Mouse (Mus musculus): Measurements from ENCODE around the gene Fryl. TPM values are rescaled to one million over a fixed set of nuclear protein-coding genes. Genes with fewer than 3 reads are reported as not detected.

The Fryl gene
- total RNA-seq, 2 experiments from 2014 or later = 44.1 to 45.3 TPM

GRCm38 (mm10) chr5:73194083-73194570 lies 62.3 kb downstream of the Fryl start:
- peak in 1 of 2 experiments; percentile 37 for DNase-seq

GRCm38 (mm10) chr5:73193627-73194026 lies 62.8 kb downstream of the Fryl start:
- DNase-seq = no peak

GRCm38 (mm10) chr5:73192870-73193576 lies 63.4 kb downstream of the Fryl start:
- DNase-seq = no peak

- DNase-seq = no peak
Observed at GRCm38 (mm10) chr5:73191765-73192164, 64.7 kb downstream of the Fryl start.

GRCm38 (mm10) chr5:73190164-73190563 lies 66.3 kb downstream of the Fryl start:
- no peak for DNase-seq

GRCm38 (mm10) chr5:73189443-73190160 lies 66.8 kb downstream of the Fryl start:
- no peak for DNase-seq

- DNase-seq = no peak
Observed at GRCm38 (mm10) chr5:73188576-73188975, 67.8 kb downstream of the Fryl start.

GRCm38 (mm10) chr5:73188164-73188563 lies 68.3 kb downstream of the Fryl start:
- no peak for DNase-seq

- peak in 1 of 2 experiments; percentile 27 for DNase-seq
Observed at GRCm38 (mm10) chr5:73186912-73187311, 69.5 kb downstream of the Fryl start.

- no peak for DNase-seq
Observed at GRCm38 (mm10) chr5:73185424-73185823, 71.0 kb downstream of the Fryl start.

GRCm38 (mm10) chr5:73182701-73183447 lies 73.5 kb downstream of the Fryl start:
- no peak for DNase-seq

- no peak for DNase-seq
Observed at GRCm38 (mm10) chr5:73182191-73182590, 74.2 kb downstream of the Fryl start.

GRCm38 (mm10) chr5:73176294-73176693 lies 80.1 kb downstream of the Fryl start:
- no peak for DNase-seq

- DNase-seq = no peak
Observed at GRCm38 (mm10) chr5:73175377-73176147, 80.9 kb downstream of the Fryl start.

- DNase-seq = no peak
Observed at GRCm38 (mm10) chr5:73171876-73172480, 84.4 kb downstream of the Fryl start.

- no peak for DNase-seq
Observed at GRCm38 (mm10) chr5:73171203-73171602, 85.2 kb downstream of the Fryl start.

- peak; percentile 32 to 60 for DNase-seq
Observed at GRCm38 (mm10) chr5:73168769-73169272, 87.6 kb downstream of the Fryl start.

GRCm38 (mm10) chr5:73167976-73168768 lies 88.2 kb downstream of the Fryl start:
- DNase-seq = no peak

- DNase-seq = no peak
Observed at GRCm38 (mm10) chr5:73163970-73164369, 92.4 kb downstream of the Fryl start.

GRCm38 (mm10) chr5:73162492-73162891 lies 93.9 kb downstream of the Fryl start:
- peak in 1 of 2 experiments; percentile 17 for DNase-seq

Measured in adrenal gland, postnatal 36 days (tissue).